Mouse (Mus musculus) erythroblast, embryonic 14.5 days (primary cell): ENCODE data around the gene 2310022B05Rik.

Experiments
- GATA1 ChIP-seq: IDR thresholded peaks from 2 replicates; pipeline ENCODE4 v1.6.1; 2012; ENCODE audit warnings: low read length, inconsistent platforms, mixed read lengths
- TAL1 ChIP-seq: IDR thresholded peaks from 3 replicates; pipeline ENCODE4 v1.6.1; 2012; ENCODE audit warnings: low read length, inconsistent platforms, mixed read lengths

DNA sequence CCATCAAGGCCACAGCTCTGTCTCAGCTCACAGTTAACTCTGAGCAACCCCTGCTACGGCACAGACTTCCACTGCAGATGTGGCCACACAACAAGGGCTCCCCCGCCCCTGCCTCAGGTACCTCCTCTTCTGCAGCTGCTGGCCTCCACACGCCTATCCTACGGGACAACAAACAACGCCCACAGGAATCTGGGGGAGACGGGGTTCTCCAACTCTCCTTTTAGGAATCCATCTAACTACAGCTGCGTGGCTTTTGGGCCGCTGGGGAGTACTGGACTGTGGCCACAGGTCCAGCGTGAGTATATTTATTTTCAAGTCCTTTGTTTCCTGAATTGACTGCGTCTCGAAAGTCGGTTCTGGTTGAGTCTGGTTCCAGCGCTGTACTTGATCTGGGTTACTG, 15.1 kb upstream of the 2310022B05Rik start:
- TF ChIP-seq TAL1: no peak
- no peak for TF ChIP-seq GATA1
